Mouse (Mus musculus): ENCODE data around the gene 4921524J17Rik.
A peak's percentile ranks its signal among the peaks of the same experiment; 100 is the strongest.

DNA sequence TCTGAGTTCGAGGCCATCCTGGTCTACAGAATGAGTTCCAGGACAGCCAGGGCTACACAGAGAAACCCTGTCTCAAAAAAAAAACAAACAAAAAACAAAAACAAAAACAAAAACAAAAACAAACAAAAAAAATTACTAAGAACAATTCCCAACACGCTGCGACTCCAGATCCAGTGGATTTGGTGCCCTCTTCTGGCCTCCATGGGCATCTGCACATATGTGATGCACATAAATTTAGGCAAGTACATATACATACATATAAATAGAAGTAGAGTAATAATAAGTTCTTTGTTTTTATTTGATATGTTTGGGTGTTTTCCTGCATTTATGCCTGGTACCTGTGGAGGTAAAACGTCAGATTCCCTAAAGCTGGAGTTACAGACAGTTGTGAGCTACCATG is 34.1 kb downstream of the 4921524J17Rik start:
- peak; percentile 45 for TF ChIP-seq CTCF (IDR thresholded peaks at IDR 0.05)
- TF ChIP-seq EP300 (IDR thresholded peaks at IDR 0.05; ENCODE audit: insufficient read depth, low read depth, low read length), result no peak
